Mouse (Mus musculus): ENCODE measurements at regions not wholly inside any gene's neighbourhood (a gene's known extent, or its start where the extent isn't known, plus 50 kb on each side); places are given as distances from the start of the nearest gene placed in this dataset.
"Not testable (repeated sequence)": the region's sequence is repeated elsewhere in the genome, so short reads cannot be mapped to it uniquely, and the experiment has no call there.

- in situ Hi-C loops (cut with MboI; ENCODE audit: low pct_unique_long_range_greater_than_20kb in 1 of 2, low sequenced_read_pairs in 2 of 2, unreplicated experiment in 1 of 2): loop anchor here in 1 of 2 experiments (25.0 kb wide), 1 partner anchor 725 kb away; no protein-coding TSS in a partner anchor
Measured at GRCm38 (mm10) chr7:64012268-64012601, 73.5 kb upstream of the Klf13 start.

DNA sequence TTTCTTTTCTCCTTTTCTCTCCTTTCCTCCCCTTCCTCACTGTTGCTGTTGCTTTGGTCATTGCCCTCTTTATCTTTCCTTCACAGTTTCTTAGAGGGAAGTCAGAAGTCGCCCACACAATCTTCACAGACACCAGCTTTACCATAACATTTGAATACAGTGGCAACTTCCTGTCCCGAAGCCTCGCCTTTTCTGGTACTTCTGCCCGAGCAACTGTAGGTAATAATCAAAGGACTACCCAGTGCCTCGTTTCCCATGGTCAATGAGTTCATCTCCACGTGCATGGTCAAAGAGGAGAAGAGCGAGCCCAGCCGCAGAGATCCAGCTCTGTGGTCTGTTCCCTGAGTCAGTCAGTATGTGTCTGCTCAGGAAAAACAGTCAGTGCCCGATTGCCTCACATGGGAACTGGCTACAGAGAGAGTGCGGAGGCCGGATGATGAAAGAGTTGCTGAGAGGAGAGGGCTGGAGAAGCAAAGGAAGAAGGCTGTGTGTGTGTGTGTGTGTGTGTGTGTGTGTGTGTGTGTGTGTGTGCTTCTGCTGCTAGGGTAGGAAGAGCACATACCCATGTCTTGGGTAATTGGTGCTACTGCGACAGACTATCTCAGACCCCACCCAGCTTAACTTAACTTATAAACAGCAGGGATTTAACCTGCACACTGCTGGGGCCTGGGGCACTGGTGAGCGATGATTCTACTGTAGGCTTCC is 73.0 kb upstream of the Klf13 start:
- in situ Hi-C loops (cut with MboI; ENCODE audit: low pct_unique_long_range_greater_than_20kb in 1 of 2, low sequenced_read_pairs in 2 of 2, unreplicated experiment in 1 of 2): loop anchor here in 1 of 2 experiments (25.0 kb wide), 1 partner anchor 726 kb away; no protein-coding TSS in a partner anchor

DNA sequence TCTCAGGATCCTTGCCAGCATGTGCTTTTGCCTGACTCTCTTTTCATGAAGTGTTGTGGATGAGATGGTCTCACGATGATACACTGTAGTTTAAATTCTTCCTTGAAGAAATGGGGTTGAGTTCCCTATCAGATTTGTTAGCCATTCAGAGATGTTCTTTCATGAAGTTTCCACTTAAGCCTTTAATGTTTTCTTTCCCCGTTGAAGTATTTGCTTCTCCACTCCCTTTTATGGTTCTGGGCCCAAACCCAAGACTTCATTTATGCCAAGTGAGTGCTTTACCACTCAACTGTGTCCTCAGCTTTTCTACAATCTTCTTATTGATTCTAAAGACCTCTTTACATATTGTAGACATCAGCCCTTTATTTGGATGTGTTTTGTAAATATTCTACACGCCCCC is 71.9 kb upstream of the Klf13 start:
- in situ Hi-C loops (cut with MboI; ENCODE audit: low pct_unique_long_range_greater_than_20kb in 1 of 2, low sequenced_read_pairs in 2 of 2, unreplicated experiment in 1 of 2): loop anchor here in 1 of 2 experiments (25.0 kb wide), 1 partner anchor 727 kb away; no protein-coding TSS in a partner anchor

- in situ Hi-C loops (cut with MboI; ENCODE audit: low pct_unique_long_range_greater_than_20kb in 1 of 2, low sequenced_read_pairs in 2 of 2, unreplicated experiment in 1 of 2): loop anchor here in 1 of 2 experiments (25.0 kb wide), 1 partner anchor 730 kb away; no protein-coding TSS in a partner anchor
Measured at GRCm38 (mm10) chr7:64007766-64008165, 69.1 kb upstream of the Klf13 start.

- in situ Hi-C loops (cut with MboI; ENCODE audit: low pct_unique_long_range_greater_than_20kb in 1 of 2, low sequenced_read_pairs in 2 of 2, unreplicated experiment in 1 of 2): loop anchor here in 1 of 2 experiments (25.0 kb wide), 1 partner anchor 730 kb away; no protein-coding TSS in a partner anchor
Measured at GRCm38 (mm10) chr7:64006935-64007334, 68.2 kb upstream of the Klf13 start.

DNA sequence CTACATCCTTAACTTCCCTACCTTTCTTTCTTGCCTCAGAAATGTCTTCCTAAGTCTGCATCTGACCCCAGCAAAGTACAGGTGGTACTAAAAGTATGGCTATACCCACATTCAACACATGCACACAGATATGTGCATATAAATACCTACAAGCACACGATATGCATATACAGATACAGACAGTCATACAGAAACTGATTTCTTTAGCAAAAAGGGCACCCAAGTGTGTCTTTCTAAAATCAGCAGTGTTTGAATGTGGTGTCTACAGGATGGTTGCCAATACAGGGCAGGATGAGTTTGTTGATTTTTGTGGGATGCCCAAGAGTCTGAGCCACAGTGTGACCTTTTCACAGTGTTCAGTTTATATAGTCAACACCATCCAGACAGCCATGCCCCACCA is 67.0 kb upstream of the Klf13 start:
- in situ Hi-C loops (cut with MboI; ENCODE audit: low pct_unique_long_range_greater_than_20kb in 1 of 2, low sequenced_read_pairs in 2 of 2, unreplicated experiment in 1 of 2): loop anchor here in 1 of 2 experiments (25.0 kb wide), 1 partner anchor 732 kb away; no protein-coding TSS in a partner anchor

DNA sequence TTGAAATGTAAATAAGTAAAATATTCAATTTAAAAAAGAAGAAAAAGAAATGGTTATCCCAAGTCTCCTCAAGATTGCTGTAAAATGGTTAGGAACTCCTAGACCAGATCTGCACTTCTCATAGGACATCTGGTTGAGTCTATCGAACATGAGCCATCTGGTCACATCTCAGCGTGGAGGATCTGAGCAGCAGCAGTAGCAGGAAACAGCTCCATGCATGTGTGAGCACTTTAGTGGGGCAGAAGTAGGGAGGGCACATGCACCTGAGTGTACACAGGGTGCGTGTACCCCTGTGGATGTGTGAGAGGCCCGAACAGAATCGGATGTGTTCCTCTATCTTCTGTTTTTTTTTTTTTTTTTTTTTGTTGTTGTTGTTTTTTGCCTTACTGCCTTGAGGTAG is 65.2 kb upstream of the Klf13 start:
- in situ Hi-C loops (cut with MboI; ENCODE audit: low pct_unique_long_range_greater_than_20kb in 1 of 2, low sequenced_read_pairs in 2 of 2, unreplicated experiment in 1 of 2): loop anchor here in 1 of 2 experiments (5.0 to 25.0 kb wide), 2 partner anchors 52 to 733 kb away; no protein-coding TSS in a partner anchor

GRCm38 (mm10) chr7:64001611-64002111 is 62.9 kb upstream of the Klf13 start:
- in situ Hi-C loops (cut with MboI; ENCODE audit: low pct_unique_long_range_greater_than_20kb in 1 of 2, low sequenced_read_pairs in 2 of 2, unreplicated experiment in 1 of 2): loop anchor here in 1 of 2 experiments (5.0 to 25.0 kb wide), 2 partner anchors 49 to 736 kb away; no protein-coding TSS in a partner anchor

- in situ Hi-C loops (cut with MboI; ENCODE audit: low pct_unique_long_range_greater_than_20kb in 1 of 2, low sequenced_read_pairs in 2 of 2, unreplicated experiment in 1 of 2): no loop called here
Measured at GRCm38 (mm10) chr7:63998995-63999960, 60.6 kb upstream of the Klf13 start.

GRCm38 (mm10) chr7:63997997-63998396 is 59.3 kb upstream of the Klf13 start:
- in situ Hi-C loops (cut with MboI; ENCODE audit: low pct_unique_long_range_greater_than_20kb in 1 of 2, low sequenced_read_pairs in 2 of 2, unreplicated experiment in 1 of 2): no loop called here

- in situ Hi-C loops (cut with MboI; ENCODE audit: low pct_unique_long_range_greater_than_20kb in 1 of 2, low sequenced_read_pairs in 2 of 2, unreplicated experiment in 1 of 2): no loop called here
Measured at GRCm38 (mm10) chr7:63996581-63997098, 57.9 kb upstream of the Klf13 start.

- in situ Hi-C loops (cut with MboI; ENCODE audit: low pct_unique_long_range_greater_than_20kb in 1 of 2, low sequenced_read_pairs in 2 of 2, unreplicated experiment in 1 of 2): no loop called here
Measured at GRCm38 (mm10) chr7:63995255-63995980, 56.7 kb upstream of the Klf13 start.

DNA sequence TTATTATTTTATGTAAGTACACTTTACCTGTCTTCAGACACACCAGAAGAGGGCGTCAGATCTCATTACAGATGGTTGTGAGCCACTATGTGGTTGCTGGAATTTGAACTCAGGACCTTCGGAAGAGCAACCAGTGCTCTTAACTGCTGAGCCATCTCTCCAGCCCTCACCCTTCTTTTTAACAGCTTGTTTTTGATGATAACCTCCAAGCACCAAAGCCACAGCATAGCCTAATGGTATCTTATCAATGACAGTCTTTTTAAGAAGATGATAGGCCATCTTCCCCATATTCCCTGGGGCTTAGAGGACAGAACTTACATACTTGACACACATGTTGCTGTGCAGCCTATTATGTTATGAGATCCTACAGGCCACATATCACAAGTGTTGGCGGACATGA is 56.1 kb upstream of the Klf13 start:
- in situ Hi-C loops (cut with MboI; ENCODE audit: low pct_unique_long_range_greater_than_20kb in 1 of 2, low sequenced_read_pairs in 2 of 2, unreplicated experiment in 1 of 2): not testable (repeated sequence)

DNA sequence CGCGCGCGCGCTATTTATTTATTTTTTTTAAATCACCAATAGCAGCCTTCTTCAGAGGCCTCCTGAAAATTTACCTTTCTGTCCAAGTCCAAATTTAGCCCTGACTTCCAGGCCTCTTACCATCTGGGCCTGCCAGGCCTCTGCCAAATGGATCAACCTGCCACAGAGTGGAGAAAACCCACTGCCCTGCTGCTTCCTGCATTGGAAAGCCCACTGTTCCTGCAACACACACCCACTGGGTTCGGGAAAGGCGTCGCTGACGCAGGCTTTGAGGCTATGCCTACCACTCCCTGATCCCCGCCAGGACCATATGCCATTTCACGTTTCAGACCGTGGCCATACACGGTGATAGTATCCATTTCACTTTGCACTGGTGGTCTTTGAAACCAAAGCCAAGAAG is 53.4 kb upstream of the Klf13 start:
- in situ Hi-C loops (cut with MboI; ENCODE audit: low pct_unique_long_range_greater_than_20kb in 1 of 2, low sequenced_read_pairs in 2 of 2, unreplicated experiment in 1 of 2): no loop called here

- in situ Hi-C loops (cut with MboI; ENCODE audit: low pct_unique_long_range_greater_than_20kb in 1 of 2, low sequenced_read_pairs in 2 of 2, unreplicated experiment in 1 of 2): no loop called here
Measured at GRCm38 (mm10) chr7:63991085-63992010, 52.6 kb upstream of the Klf13 start.

GRCm38 (mm10) chr7:63990312-63991028 is 51.8 kb upstream of the Klf13 start:
- in situ Hi-C loops (cut with MboI; ENCODE audit: low pct_unique_long_range_greater_than_20kb in 1 of 2, low sequenced_read_pairs in 2 of 2, unreplicated experiment in 1 of 2): no loop called here
